Mouse (Mus musculus): ENCODE results near the gene Olfr866. TPM values are rescaled to one million over a fixed set of nuclear protein-coding genes. Genes with fewer than 3 reads are reported as not detected.

The Olfr866 gene
- not detected in 3 replicates for total RNA-seq (2017)

DNA sequence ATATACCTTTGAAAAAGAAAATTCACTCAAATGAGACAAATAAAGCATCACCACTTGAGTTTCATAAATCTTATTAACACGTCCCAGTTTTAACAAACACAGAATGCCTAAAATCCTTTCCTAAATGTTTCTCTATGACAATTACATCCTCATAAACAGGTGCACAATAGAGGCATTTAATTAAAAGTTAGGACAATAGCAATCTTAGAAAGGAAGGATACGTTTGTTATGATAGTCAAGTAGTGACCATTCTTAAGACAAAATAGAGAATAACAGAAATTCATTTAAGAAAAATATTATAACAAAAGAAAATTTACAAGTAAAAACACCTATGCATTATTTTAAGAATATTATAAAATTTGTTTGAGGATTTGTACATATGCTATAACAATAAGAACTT lies at the start of gene Olfr866:
Gene Olfr866 (minus strand): TSS at position 101 of the 400 bp plus-strand sequence.
- no peak for ATAC-seq (replicated peaks; ENCODE audit: insufficient number of reproducible peaks, low FRiP score, low TSS enrichment, poor library complexity, severe bottlenecking)

DNA sequence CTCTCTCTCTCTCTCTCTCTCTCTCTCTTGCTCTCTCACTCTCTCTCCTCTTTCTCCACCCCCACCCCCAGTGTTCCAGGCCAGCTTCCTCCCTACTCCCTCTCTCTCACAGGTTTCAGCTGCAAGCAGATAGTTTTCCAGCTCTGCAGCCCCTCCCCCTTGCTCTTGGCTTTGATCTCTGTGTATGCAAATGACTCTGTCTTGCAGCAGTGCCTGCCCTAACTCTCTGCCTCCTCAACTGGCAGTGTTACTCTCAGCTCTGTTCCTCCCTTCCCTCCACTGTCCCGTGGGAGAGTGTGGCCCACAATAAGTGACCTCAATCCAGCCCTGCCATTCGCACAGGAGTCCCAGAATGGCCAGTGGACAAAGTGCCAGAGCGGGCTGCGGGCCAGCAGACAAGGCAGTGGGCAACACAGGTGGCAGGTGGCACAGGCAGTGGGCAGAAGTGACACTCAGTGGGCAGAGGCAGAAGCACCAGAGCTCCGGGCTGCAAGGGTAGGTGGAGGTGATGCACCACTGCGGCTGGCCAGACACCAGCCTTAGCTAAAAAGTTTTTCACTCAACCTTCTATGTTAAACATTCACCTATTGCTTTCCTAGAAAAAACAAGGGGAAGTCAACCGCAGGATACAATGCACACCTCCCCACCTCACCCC lies 45.8 kb upstream of the Olfr866 start:
- ATAC-seq (replicated peaks; ENCODE audit: insufficient number of reproducible peaks, low FRiP score, low TSS enrichment, poor library complexity, severe bottlenecking), result no peak

DNA sequence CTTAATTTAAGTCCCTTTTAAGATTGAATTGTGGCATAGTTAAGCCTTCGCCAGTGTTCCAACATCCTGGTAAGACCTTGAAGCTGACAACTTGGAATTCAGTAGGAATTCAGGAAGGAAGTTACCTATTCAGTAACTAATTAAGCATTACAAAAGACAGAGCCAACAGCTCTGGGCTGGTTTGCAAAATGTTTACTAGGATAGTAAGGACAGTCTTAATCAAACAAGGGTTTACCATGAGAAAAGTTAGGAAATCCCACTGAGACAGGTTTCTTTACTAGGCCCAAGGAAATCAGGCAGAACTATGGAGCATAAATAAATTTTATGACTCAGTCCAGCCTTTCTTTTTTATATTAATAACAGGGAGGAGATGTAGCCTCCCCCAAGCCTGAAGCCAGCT lies 43.5 kb upstream of the Olfr866 start:
- ATAC-seq (replicated peaks; ENCODE audit: insufficient number of reproducible peaks, low FRiP score, low TSS enrichment, poor library complexity, severe bottlenecking), result no peak

DNA sequence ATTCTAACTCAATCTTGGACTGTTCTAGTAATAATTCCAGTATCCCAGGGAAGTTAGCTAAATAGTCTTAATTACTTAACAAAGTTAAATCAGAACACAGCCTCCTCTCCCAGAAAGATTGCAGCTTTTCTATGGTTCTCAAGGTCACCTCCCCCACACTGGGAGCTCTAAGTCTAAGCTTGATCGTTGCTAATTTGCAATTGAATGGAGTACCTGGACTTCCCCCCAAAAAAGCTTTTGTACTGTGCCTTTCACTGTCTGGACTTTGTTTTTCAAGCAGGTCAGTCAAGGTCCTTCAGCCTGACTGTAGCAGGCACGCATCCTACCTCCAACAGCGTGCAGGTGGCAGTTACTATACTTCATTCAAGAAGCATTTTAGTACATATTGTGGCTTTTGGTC lies 42.4 kb upstream of the Olfr866 start:
- no peak for ATAC-seq (replicated peaks; ENCODE audit: insufficient number of reproducible peaks, low FRiP score, low TSS enrichment, poor library complexity, severe bottlenecking)

DNA sequence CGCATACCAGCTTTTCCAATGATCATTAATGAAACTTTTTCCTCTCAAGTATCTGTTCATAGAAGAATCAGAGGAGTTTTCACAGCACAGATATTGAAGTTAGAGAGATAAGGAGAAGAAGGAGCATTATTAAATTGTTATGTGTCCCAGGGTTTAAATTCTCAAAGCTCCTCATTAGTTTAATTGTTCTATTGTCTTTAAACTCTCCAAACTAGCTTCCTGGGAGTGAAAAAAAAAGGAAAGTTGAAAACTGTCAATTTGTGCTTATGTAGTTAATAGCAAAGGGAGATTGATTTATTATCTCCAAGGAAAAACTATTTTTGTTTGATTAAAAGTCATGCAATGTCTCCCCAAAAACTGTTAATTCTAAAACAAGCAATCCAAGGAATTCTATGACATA lies 29.6 kb upstream of the Olfr866 start, which contains the start of gene Olfr867:
Gene Olfr867 (minus strand): TSS at position 101 of the 400 bp plus-strand sequence.
- no peak for ATAC-seq (replicated peaks; ENCODE audit: insufficient number of reproducible peaks, low FRiP score, low TSS enrichment, poor library complexity, severe bottlenecking)

DNA sequence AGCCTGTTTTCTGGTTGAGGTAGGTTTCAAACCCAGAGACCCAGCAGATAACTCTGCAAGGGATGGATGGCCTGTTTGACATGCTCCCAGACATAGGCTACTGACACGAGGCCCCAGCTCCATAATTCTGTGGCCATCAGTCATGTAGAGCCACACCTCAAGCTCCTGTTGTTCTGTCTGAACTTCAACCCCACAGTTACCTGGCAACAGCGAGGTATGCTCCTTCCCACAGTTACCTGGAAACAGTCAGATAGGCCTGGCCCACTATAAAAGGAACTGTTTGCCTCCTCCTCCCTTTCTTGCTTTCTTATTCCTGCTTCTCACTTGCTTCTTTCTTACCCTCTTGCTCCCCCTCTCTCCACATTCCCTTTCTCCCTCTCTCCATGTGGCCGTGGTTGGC lies 20.1 kb upstream of the Olfr866 start:
- no peak for ATAC-seq (replicated peaks; ENCODE audit: insufficient number of reproducible peaks, low FRiP score, low TSS enrichment, poor library complexity, severe bottlenecking)

Other genes starting within 250 kb of the Olfr866 start
- gene Olfr58, start 247.8 kb downstream of the Olfr866 start, total RNA-seq (2017), result not detected in 3 replicates
- gene Olfr859, start 223.1 kb downstream of the Olfr866 start, total RNA-seq (2017), result not detected in 3 replicates
- gene Olfr860, start 178.3 kb downstream of the Olfr866 start, total RNA-seq (2017), result not detected in 3 replicates
- gene Olfr862, start 140.0 kb downstream of the Olfr866 start, total RNA-seq (2017), result not detected in 3 replicates
- 0.39 to 0.85 TPM (median 0.48 TPM) in 3 replicates for gene Olfr77, start 111.2 kb downstream of the Olfr866 start, total RNA-seq (2017)
- not detected in 3 replicates for gene Olfr867, start 29.5 kb upstream of the Olfr866 start, total RNA-seq (2017)
- not detected in 3 replicates for gene Olfr868, start 70.6 kb upstream of the Olfr866 start, total RNA-seq (2017)
- gene Olfr869, start 101.0 kb upstream of the Olfr866 start, total RNA-seq (2017), result not detected in 3 replicates
- gene Olfr870, start 146.0 kb upstream of the Olfr866 start, total RNA-seq (2017), result not detected in 3 replicates
- not detected in 3 replicates for gene Olfr871, start 184.2 kb upstream of the Olfr866 start, total RNA-seq (2017)
- not detected in 3 replicates for gene Olfr872, start 209.1 kb upstream of the Olfr866 start, total RNA-seq (2017)